Mouse (Mus musculus): ENCODE measurements around the gene Pnmal1. TPM values are rescaled to one million over a fixed set of nuclear protein-coding genes. Genes with fewer than 3 reads are reported as not detected.

Gene Pnmal1
- total RNA-seq, 2 experiments from 2014 or later: not detected

GRCm38 (mm10) chr7:16923283-16924036, 36.0 kb upstream of the Pnmal1 start:
- intact Hi-C loops (cut with DNase I): no loop called here
- DNase-seq: no peak

GRCm38 (mm10) chr7:16924037-16924834, 35.2 kb upstream of the Pnmal1 start, which contains the start of gene Calm3:
Calm3 (minus strand) TSS chr7:16924114.
- intact Hi-C loops (cut with DNase I): no loop called here
- DNase-seq: peak; percentile 99 to 100

GRCm38 (mm10) chr7:16928341-16928740, 31.1 kb upstream of the Pnmal1 start:
- intact Hi-C loops (cut with DNase I): no loop called here
- DNase-seq: no peak

GRCm38 (mm10) chr7:16930850-16931249, 28.6 kb upstream of the Pnmal1 start:
- intact Hi-C loops (cut with DNase I): no loop called here
- DNase-seq: peak; percentile 71 to 78

- DNase-seq: peak; percentile 85 to 87
- intact Hi-C loops (cut with DNase I): loop anchor here (1.0 kb wide), 3 partner anchors 18 to 134 kb away; no protein-coding TSS in a partner anchor
Observed at GRCm38 (mm10) chr7:16931968-16932627, 27.4 kb upstream of the Pnmal1 start.

- peak; percentile 41 to 63 for DNase-seq
- intact Hi-C loops (cut with DNase I): loop anchor here (1.0 kb wide), 3 partner anchors 17 to 133 kb away; no protein-coding TSS in a partner anchor
Observed at GRCm38 (mm10) chr7:16932704-16933577, 26.5 kb upstream of the Pnmal1 start.

GRCm38 (mm10) chr7:16937312-16937711, 22.2 kb upstream of the Pnmal1 start:
- DNase-seq: no peak
- intact Hi-C loops (cut with DNase I): no loop called here

GRCm38 (mm10) chr7:16938117-16938791, 21.2 kb upstream of the Pnmal1 start:
- intact Hi-C loops (cut with DNase I): no loop called here

GRCm38 (mm10) chr7:16940292-16940691, 19.2 kb upstream of the Pnmal1 start:
- DNase-seq: peak in 1 of 2 experiments; percentile 26
- intact Hi-C loops (cut with DNase I): no loop called here

More at GRCm38 (mm10) chr7:16938117-16938791, 21.2 kb upstream of the Pnmal1 start:
- no peak for DNase-seq

GRCm38 (mm10) chr7:16942861-16943260, 16.6 kb upstream of the Pnmal1 start:
- intact Hi-C loops (cut with DNase I): no loop called here
- no peak for DNase-seq

- DNase-seq: peak; percentile 73 to 77
- intact Hi-C loops (cut with DNase I): no loop called here
Observed at GRCm38 (mm10) chr7:16944061-16944807, 15.2 kb upstream of the Pnmal1 start, which contains the start of gene Pnmal2. Pnmal2 (plus strand) TSS chr7:16944682.

- DNase-seq: no peak
- intact Hi-C loops (cut with DNase I): no loop called here
Observed at GRCm38 (mm10) chr7:16944808-16945315, 14.6 kb upstream of the Pnmal1 start.

- peak in 1 of 2 experiments; percentile 18 for DNase-seq
- intact Hi-C loops (cut with DNase I): no loop called here
Observed at GRCm38 (mm10) chr7:16945419-16945818, 14.1 kb upstream of the Pnmal1 start.

- DNase-seq: peak; percentile 39
- intact Hi-C loops (cut with DNase I): no loop called here
Observed at GRCm38 (mm10) chr7:16946441-16947348, 12.8 kb upstream of the Pnmal1 start.

- intact Hi-C loops (cut with DNase I): no loop called here
- DNase-seq: peak in 1 of 2 experiments; percentile 14
Observed at GRCm38 (mm10) chr7:16947349-16947895, 12.1 kb upstream of the Pnmal1 start.

- DNase-seq: peak; percentile 43 to 53
- intact Hi-C loops (cut with DNase I): no loop called here
Observed at GRCm38 (mm10) chr7:16947959-16948361, 11.5 kb upstream of the Pnmal1 start.

- DNase-seq: no peak
- intact Hi-C loops (cut with DNase I): no loop called here
Observed at GRCm38 (mm10) chr7:16948923-16949458, 10.5 kb upstream of the Pnmal1 start.
